Mouse (Mus musculus) gastrocnemius, postnatal 14 days (tissue): ENCODE results near the gene Gpkow. TPM values are rescaled to one million over a fixed set of nuclear protein-coding genes. Genes with fewer than 3 reads are reported as not detected.

ENCODE experiments used
- DNase-seq: peaks from one replicate; pipeline ENCODE4 v3.0.0; 2021; ENCODE audit warnings: mixed read lengths
- intact Hi-C: fragments of 180-260 bp; cut with DNase I; formaldehyde crosslinking; loops from one replicate; pipeline ENCODE4 v1.15.1; 2025; ENCODE audit warnings: low total_unique reads
- long read RNA-seq, 2 experiments: library from polyadenylated mRNA; stranded (forward); transcript quantifications; one replicate each; pipeline ENCODE4 v2.0.0; 2021
- total RNA-seq, 2 experiments: library from RNA; stranded (reverse); gene quantifications; 2 replicates each; pipeline ENCODE4 v1.2.3; 2021

The Gpkow gene
- total RNA-seq, result 10 to 100 TPM; 15.9 to 16.4 TPM
- long read RNA-seq, experiment 1, transcript Gpkow-201 (11 exons, 3,579 nt), result major isoform, 22 of 28 reads
- long read RNA-seq, experiment 1, partial matches to known transcripts, result 3 of 28 reads
- long read RNA-seq, experiment 1, other reads (novel, unspliced or antisense), result 3 of 28 reads
- long read RNA-seq, experiment 2, transcript Gpkow-201 (11 exons, 3,579 nt), result major isoform, 13 of 14 reads
- long read RNA-seq, experiment 2, partial matches to known transcripts, result 1 of 14 reads
- long read RNA-seq, experiment 2, other reads (novel, unspliced or antisense), result 0 of 14 reads

- intact Hi-C loops, result no loop called here
- peak; percentile 80 for DNase-seq
These were observed at the start of gene Gpkow for GRCm38 (mm10) chrX:7696954-7697381. TSS of gene Gpkow (plus strand) at chrX:7697131.

GRCm38 (mm10) chrX:7648671-7649304 lies 48.1 kb upstream of the Gpkow start:
- peak; percentile 82 for DNase-seq
- intact Hi-C loops, result no loop called here

GRCm38 (mm10) chrX:7657221-7657639 lies 39.7 kb upstream of the Gpkow start, which contains the start of gene Prickle3:
TSS of gene Prickle3 (plus strand) at chrX:7657260.
- DNase-seq, result peak; percentile 60
- intact Hi-C loops, result no loop called here

GRCm38 (mm10) chrX:7658031-7658784 lies 38.7 kb upstream of the Gpkow start:
- peak; percentile 37 for DNase-seq
- intact Hi-C loops, result no loop called here

GRCm38 (mm10) chrX:7658785-7659589 lies 37.9 kb upstream of the Gpkow start:
- no peak for DNase-seq
- intact Hi-C loops, result no loop called here

GRCm38 (mm10) chrX:7661086-7661485 lies 35.8 kb upstream of the Gpkow start:
- intact Hi-C loops, result no loop called here

GRCm38 (mm10) chrX:7662936-7663335 lies 34.0 kb upstream of the Gpkow start:
- DNase-seq, result no peak
- intact Hi-C loops, result no loop called here

More at GRCm38 (mm10) chrX:7661086-7661485, 35.8 kb upstream of the Gpkow start:
- DNase-seq, result no peak

GRCm38 (mm10) chrX:7664791-7665190 lies 32.1 kb upstream of the Gpkow start:
- intact Hi-C loops, result no loop called here
- DNase-seq, result no peak

GRCm38 (mm10) chrX:7665739-7666502 lies 31.0 kb upstream of the Gpkow start:
- DNase-seq, result no peak
- intact Hi-C loops, result no loop called here

GRCm38 (mm10) chrX:7670390-7670881 lies 26.5 kb upstream of the Gpkow start:
- intact Hi-C loops, result no loop called here
- peak; percentile 70 for DNase-seq

GRCm38 (mm10) chrX:7670921-7671623 lies 25.9 kb upstream of the Gpkow start, which contains the start of gene Plp2:
TSS of gene Plp2 (minus strand) at chrX:7671390.
- intact Hi-C loops, result no loop called here
- peak; percentile 36 for DNase-seq

- intact Hi-C loops, result no loop called here
- DNase-seq, result no peak
These were observed 24.2 kb upstream of the Gpkow start for GRCm38 (mm10) chrX:7672739-7673138.

- no peak for DNase-seq
- intact Hi-C loops, result no loop called here
These were observed 23.2 kb upstream of the Gpkow start for GRCm38 (mm10) chrX:7673578-7674281.

- intact Hi-C loops, result no loop called here
- no peak for DNase-seq
These were observed 22.5 kb upstream of the Gpkow start for GRCm38 (mm10) chrX:7674284-7675000.

- intact Hi-C loops, result no loop called here
- DNase-seq, result no peak
These were observed 21.9 kb upstream of the Gpkow start for GRCm38 (mm10) chrX:7675001-7675380.

GRCm38 (mm10) chrX:7678986-7679385 lies 17.9 kb upstream of the Gpkow start:
- DNase-seq, result no peak
- intact Hi-C loops, result no loop called here
